Mouse (Mus musculus) brain, adult 2 months (tissue): ENCODE data around the gene Defb33.

ENCODE experiments used
- DNase-seq: peaks from one replicate; pipeline ENCODE4 v3.0.0; 2011; ENCODE audit warnings: low read depth, low spot score

Gene Defb33

GRCm38 (mm10) chr8:20892369-20892768 is at the start of gene Defb33:
Gene Defb33, plus strand, starts transcription at chr8:20892669.
- DNase-seq = no peak

GRCm38 (mm10) chr8:20874608-20875007 is 17.9 kb upstream of the Defb33 start:
- no peak for DNase-seq

GRCm38 (mm10) chr8:20902527-20902926 is 10.1 kb downstream of the Defb33 start, which contains the start of gene Gm15056:
Gene Gm15056, minus strand, starts transcription at chr8:20902627.
- DNase-seq = no peak

- DNase-seq = no peak
Measured at GRCm38 (mm10) chr8:20907119-20907518, 14.7 kb downstream of the Defb33 start.

- no peak for DNase-seq
Measured at GRCm38 (mm10) chr8:20908256-20908655, 15.8 kb downstream of the Defb33 start.

GRCm38 (mm10) chr8:20912288-20912687 is 19.8 kb downstream of the Defb33 start:
- DNase-seq = no peak

- peak; percentile 13 for DNase-seq
Measured at GRCm38 (mm10) chr8:20921971-20922370, 29.5 kb downstream of the Defb33 start, which contains the start of gene Gm6040. Gene Gm6040, minus strand, starts transcription at chr8:20922071.

- DNase-seq = no peak
Measured at GRCm38 (mm10) chr8:20944610-20945009, 52.1 kb downstream of the Defb33 start, which contains the start of gene AY761185. Gene AY761185, minus strand, starts transcription at chr8:20944710.
